Mouse (Mus musculus): ENCODE measurements around the gene Gmds. TPM values are rescaled to one million over a fixed set of nuclear protein-coding genes. Genes with fewer than 3 reads are reported as not detected.

Gmds gene
- polyA plus RNA-seq, 1 experiment from 2014 or later = 28.4 TPM

- H3K4me3 ChIP-seq = no peak overlapping the region
- peaks cover 12% of the 10 kb centered on the region for H3K4me1 ChIP-seq
- no peaks in the 10 kb centered on the region for H3K27me3 ChIP-seq (ENCODE audit: poor library complexity, severe bottlenecking)
- H3K27ac ChIP-seq = no peak overlapping the region
- 77% methylated on average over 2 of the region's 2 CpGs for WGBS
- no peak for DNase-seq (ENCODE audit: extremely low spot score, low spot score)
- no peaks in the 10 kb centered on the region for H3K9me3 ChIP-seq
- H3K36me3 ChIP-seq (replicated peaks) = no peaks in the 10 kb centered on the region
Measured at GRCm38 (mm10) chr13:32177852-32178453, 160.6 kb downstream of the Gmds start.

GRCm38 (mm10) chr13:32175028-32175427 lies 163.5 kb downstream of the Gmds start:
- peaks cover 10% of the 10 kb centered on the region for H3K4me1 ChIP-seq
- no peaks in the 10 kb centered on the region for H3K9me3 ChIP-seq
- H3K4me3 ChIP-seq = no peak overlapping the region
- no peaks in the 10 kb centered on the region for H3K27me3 ChIP-seq (ENCODE audit: poor library complexity, severe bottlenecking)
- no peak overlapping the region for H3K27ac ChIP-seq
- WGBS = 85% methylated on average over 2 of the region's 2 CpGs
- no peaks in the 10 kb centered on the region for H3K36me3 ChIP-seq (replicated peaks)
- no peak for DNase-seq (ENCODE audit: extremely low spot score, low spot score)

GRCm38 (mm10) chr13:32169173-32169572 lies 169.4 kb downstream of the Gmds start:
- H3K4me3 ChIP-seq = no peak overlapping the region
- no peaks in the 10 kb centered on the region for H3K27me3 ChIP-seq (ENCODE audit: poor library complexity, severe bottlenecking)
- H3K4me1 ChIP-seq = peaks cover 3% of the 10 kb centered on the region; the same call in 1 of the 2 replicates
- H3K36me3 ChIP-seq (replicated peaks) = no peaks in the 10 kb centered on the region
- H3K9me3 ChIP-seq = no peaks in the 10 kb centered on the region
- DNase-seq (ENCODE audit: extremely low spot score, low spot score) = no peak
- H3K27ac ChIP-seq = no peak overlapping the region
- 61% methylated on average over 5 of the region's 5 CpGs for WGBS

GRCm38 (mm10) chr13:32167806-32168205 lies 170.7 kb downstream of the Gmds start:
- Histone ChIP-seq H3K9me3 (no peaks in the 10 kb centered on the region), H3K36me3 (replicated peaks) (no peaks in the 10 kb centered on the region), H3K4me1 (peaks cover 3% of the 10 kb centered on the region; the same call in 1 of the 2 replicates), H3K27ac (no peak overlapping the region), H3K4me3 (no peak overlapping the region), H3K27me3 (ENCODE audit: poor library complexity, severe bottlenecking) (no peaks in the 10 kb centered on the region)
- 92% methylated on average over 6 of the region's 6 CpGs for WGBS
- DNase-seq (ENCODE audit: extremely low spot score, low spot score) = no peak

DNA sequence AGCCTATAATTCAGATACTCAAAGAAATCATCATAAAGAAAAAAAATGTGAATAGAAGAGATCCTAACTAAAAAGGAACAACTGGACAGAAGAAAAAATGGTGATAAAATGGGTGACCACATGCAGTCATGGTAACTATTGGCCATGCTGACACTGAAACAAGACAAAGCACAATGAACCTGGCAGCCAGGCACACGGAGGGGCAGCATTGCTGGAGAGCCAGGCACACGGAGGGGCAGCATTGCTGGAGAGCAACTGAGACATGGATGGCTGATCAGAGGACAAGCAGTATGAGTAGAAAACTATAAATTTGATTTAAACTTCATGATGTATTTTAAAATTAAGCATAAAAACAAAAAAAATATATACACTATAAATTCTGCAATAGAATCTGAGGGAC lies 173.0 kb downstream of the Gmds start:
- Histone ChIP-seq H3K27ac (no peak overlapping the region), H3K27me3 (ENCODE audit: poor library complexity, severe bottlenecking) (no peaks in the 10 kb centered on the region), H3K36me3 (replicated peaks) (no peaks in the 10 kb centered on the region), H3K9me3 (no peaks in the 10 kb centered on the region), H3K4me3 (no peak overlapping the region), H3K4me1 (peaks cover 9% of the 10 kb centered on the region)
- WGBS = 63% methylated on average over 2 of the region's 2 CpGs
- no peak for DNase-seq (ENCODE audit: extremely low spot score, low spot score)

DNA sequence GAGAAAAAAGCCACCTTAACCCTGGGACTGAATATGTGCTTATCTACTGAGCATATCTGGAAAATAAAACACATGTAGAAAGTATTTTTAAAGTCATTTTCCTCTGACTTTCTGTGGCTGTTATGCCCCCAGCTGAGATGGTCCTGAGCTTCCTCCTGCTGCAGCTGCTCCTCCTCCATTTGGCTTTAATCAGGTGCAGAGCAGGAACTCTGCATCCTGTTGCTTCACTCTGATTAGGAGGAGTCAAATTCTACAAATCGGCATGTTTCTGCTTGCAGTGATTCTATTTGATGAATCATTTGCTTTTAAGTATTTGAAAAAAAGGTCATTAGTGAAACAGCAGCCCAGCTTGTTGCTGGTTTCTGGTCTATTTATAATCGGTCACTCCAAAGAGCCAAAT lies 177.0 kb downstream of the Gmds start:
- Histone ChIP-seq H3K4me1 (peaks cover 5% of the 10 kb centered on the region), H3K27ac (no peak overlapping the region), H3K36me3 (replicated peaks) (no peaks in the 10 kb centered on the region), H3K4me3 (no peak overlapping the region), H3K9me3 (no peaks in the 10 kb centered on the region), H3K27me3 (ENCODE audit: poor library complexity, severe bottlenecking) (no peaks in the 10 kb centered on the region)
- 62% methylated on average over 2 of the region's 2 CpGs for WGBS
- no peak for DNase-seq (ENCODE audit: extremely low spot score, low spot score)

DNA sequence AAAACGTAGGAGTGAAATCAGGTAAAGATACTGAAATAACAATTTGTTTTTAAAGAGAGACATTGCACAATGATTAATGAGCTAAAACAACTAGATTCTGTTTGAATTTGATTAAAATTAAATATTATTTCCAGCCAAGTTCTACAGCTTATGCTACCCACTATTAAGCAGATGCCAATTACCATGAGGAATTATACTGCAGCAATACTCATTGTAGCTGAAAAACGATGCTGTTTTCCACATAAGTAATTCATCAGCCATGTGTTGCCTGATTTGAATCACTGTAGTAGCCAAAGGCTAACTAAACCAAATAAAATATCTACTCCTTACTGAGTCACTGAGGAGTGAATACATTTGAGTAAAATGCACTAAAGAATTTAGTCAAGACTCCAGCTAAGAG lies 180.3 kb downstream of the Gmds start:
- WGBS = 86% methylated on average over 2 of the region's 2 CpGs
- no peak for DNase-seq (ENCODE audit: extremely low spot score, low spot score)
- Histone ChIP-seq H3K36me3 (replicated peaks) (no peaks in the 10 kb centered on the region), H3K4me3 (no peak overlapping the region), H3K27me3 (ENCODE audit: poor library complexity, severe bottlenecking) (no peaks in the 10 kb centered on the region), H3K9me3 (no peaks in the 10 kb centered on the region), H3K27ac (no peak overlapping the region), H3K4me1 (peaks cover 5% of the 10 kb centered on the region)

DNA sequence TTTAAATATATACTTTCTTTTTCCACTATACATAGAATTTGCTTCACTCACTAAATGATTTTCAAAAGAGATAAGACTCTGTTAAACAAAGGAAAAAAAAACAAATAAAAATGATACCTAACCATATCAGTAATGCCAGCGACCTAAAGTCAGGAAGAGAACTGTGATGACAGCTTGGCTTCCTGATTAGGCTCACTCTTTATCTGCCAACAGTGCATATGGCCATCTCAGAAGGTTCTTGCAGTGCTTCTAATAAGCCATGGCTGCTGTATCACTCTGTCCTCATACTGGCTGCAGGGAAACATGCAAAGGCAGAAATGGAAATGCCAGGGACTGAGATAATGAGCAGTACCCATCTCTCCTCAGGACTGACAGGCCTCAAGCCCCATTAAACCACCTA lies 192.6 kb downstream of the Gmds start:
- no peaks in the 10 kb centered on the region for H3K9me3 ChIP-seq
- 76% methylated on average over 1 of the region's 1 CpGs for WGBS

DNA sequence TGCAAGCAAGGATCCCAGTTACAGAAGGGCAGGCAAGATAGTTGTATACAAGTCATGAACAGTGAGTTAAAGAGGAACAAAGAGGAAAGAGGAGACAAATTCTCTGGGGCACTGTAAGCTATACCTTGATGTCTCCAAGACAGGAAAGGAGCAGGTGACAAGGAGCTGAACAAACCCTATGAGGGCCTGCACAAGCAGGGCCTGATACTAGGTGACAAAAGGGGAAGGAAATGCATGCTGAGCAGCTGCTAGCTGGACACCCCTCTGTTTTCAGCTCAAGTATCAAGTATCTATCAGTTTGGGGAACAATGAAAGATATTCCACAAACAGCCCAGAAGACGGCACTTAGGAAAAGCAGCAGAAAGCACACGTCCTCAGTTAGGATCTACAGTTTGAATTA lies 193.4 kb downstream of the Gmds start:
- no peaks in the 10 kb centered on the region for H3K4me1 ChIP-seq
- 66% methylated on average over 2 of the region's 2 CpGs for whole genome bisulfite sequencing
- DNase-seq (ENCODE audit: extremely low spot score, low spot score) = no peak
- H3K36me3 ChIP-seq (replicated peaks) = no peaks in the 10 kb centered on the region
- no peak overlapping the region for H3K4me3 ChIP-seq
- H3K27me3 ChIP-seq (ENCODE audit: poor library complexity, severe bottlenecking) = no peaks in the 10 kb centered on the region
- H3K9me3 ChIP-seq = no peaks in the 10 kb centered on the region
- no peak overlapping the region for H3K27ac ChIP-seq

More for the DNA sequence above, 192.6 kb downstream of the Gmds start:
- Histone ChIP-seq H3K4me3 (no peak overlapping the region), H3K36me3 (replicated peaks) (no peaks in the 10 kb centered on the region), H3K27ac (no peak overlapping the region), H3K27me3 (ENCODE audit: poor library complexity, severe bottlenecking) (no peaks in the 10 kb centered on the region), H3K4me1 (no peaks in the 10 kb centered on the region)
- no peak for DNase-seq (ENCODE audit: extremely low spot score, low spot score)

DNA sequence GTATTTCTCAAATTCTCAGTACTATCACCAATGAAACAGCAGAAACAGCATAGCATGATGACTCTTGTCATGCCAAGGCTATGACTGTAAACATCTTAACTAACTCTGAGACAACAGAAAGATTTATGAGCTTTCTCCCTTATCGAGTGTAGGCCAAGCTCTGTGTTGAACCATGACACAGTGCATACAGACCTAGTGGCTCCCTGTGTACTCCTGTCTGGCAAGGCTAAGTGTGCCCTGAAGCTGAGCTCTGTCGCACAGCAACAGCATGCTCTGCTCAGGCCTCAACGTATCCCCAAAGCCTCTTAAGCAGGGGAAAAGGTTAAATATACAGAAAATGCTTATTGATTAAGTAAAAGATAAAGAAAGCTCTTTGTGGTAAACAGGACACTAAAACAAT lies 194.9 kb downstream of the Gmds start:
- Histone ChIP-seq H3K36me3 (replicated peaks) (no peaks in the 10 kb centered on the region), H3K4me1 (no peaks in the 10 kb centered on the region), H3K27me3 (ENCODE audit: poor library complexity, severe bottlenecking) (no peaks in the 10 kb centered on the region), H3K9me3 (no peaks in the 10 kb centered on the region), H3K27ac (no peak overlapping the region), H3K4me3 (no peak overlapping the region)
- 90% methylated on average over 3 of the region's 3 CpGs for WGBS
- DNase-seq (ENCODE audit: extremely low spot score, low spot score) = no peak

- H3K27ac ChIP-seq = no peak overlapping the region
- no peaks in the 10 kb centered on the region for H3K9me3 ChIP-seq
- no peak for DNase-seq (ENCODE audit: extremely low spot score, low spot score)
- H3K4me3 ChIP-seq = no peak overlapping the region
- WGBS = 84% methylated on average over 4 of the region's 4 CpGs
- no peaks in the 10 kb centered on the region for H3K36me3 ChIP-seq (replicated peaks)
- H3K4me1 ChIP-seq = no peaks in the 10 kb centered on the region
- no peaks in the 10 kb centered on the region for H3K27me3 ChIP-seq (ENCODE audit: poor library complexity, severe bottlenecking)
Measured at GRCm38 (mm10) chr13:32134663-32135273, 203.8 kb downstream of the Gmds start.

DNA sequence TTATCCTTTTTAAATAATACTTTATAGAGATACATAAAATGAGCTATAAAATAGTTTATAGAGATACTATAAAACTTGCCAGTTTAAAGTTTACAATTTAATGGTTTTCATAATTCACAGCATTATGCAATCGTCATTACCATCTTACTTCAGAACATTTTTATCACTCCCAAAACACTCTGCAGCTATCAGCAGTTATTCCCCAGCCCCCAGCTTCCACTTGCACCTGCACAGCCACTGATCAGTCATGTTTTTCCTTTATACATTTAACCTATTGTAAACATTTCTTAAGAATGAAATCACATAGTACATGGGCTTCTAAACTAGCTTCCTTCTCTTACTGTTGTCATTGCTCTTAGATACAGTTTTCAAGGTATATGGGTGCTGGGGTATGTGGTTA lies 208.6 kb downstream of the Gmds start:
- no peaks in the 10 kb centered on the region for H3K36me3 ChIP-seq (replicated peaks)
- no peaks in the 10 kb centered on the region for H3K9me3 ChIP-seq
- H3K4me3 ChIP-seq = no peak overlapping the region
- H3K4me1 ChIP-seq = no peaks in the 10 kb centered on the region
- no peaks in the 10 kb centered on the region for H3K27me3 ChIP-seq (ENCODE audit: poor library complexity, severe bottlenecking)
- no peak overlapping the region for H3K27ac ChIP-seq
- DNase-seq (ENCODE audit: extremely low spot score, low spot score) = no peak
- 78% methylated on average over 1 of the region's 1 CpGs for WGBS

- H3K27me3 ChIP-seq (ENCODE audit: poor library complexity, severe bottlenecking) = no peaks in the 10 kb centered on the region
- H3K4me1 ChIP-seq = no peaks in the 10 kb centered on the region
- WGBS = 84% methylated on average over 1 of the region's 1 CpGs
- no peaks in the 10 kb centered on the region for H3K9me3 ChIP-seq
- no peaks in the 10 kb centered on the region for H3K36me3 ChIP-seq (replicated peaks)
- no peak for DNase-seq (ENCODE audit: extremely low spot score, low spot score)
- no peak overlapping the region for H3K27ac ChIP-seq
- H3K4me3 ChIP-seq = no peak overlapping the region
Measured at GRCm38 (mm10) chr13:32118386-32118785, 220.2 kb downstream of the Gmds start.

Data from forebrain, embryonic 10.5 days (tissue).